Mouse (Mus musculus) central nervous system, embryonic 14 days (tissue): Measurements from ENCODE around the gene Tmem179. TPM values are rescaled to one million over a fixed set of nuclear protein-coding genes. Genes with fewer than 3 reads are reported as not detected.

Experiments used
- polyA plus RNA-seq: library from polyadenylated mRNA; depleted of rRNA; stranded (reverse); fragments of >200 nt; gene quantifications from 2 replicates; pipeline ENCODE4 v1.2.3, GENCODE M21; 2012; rRNA removed

Tmem179 gene
- 34.9 and 36.2 TPM in 2 replicates for polyA plus RNA-seq

DNA sequence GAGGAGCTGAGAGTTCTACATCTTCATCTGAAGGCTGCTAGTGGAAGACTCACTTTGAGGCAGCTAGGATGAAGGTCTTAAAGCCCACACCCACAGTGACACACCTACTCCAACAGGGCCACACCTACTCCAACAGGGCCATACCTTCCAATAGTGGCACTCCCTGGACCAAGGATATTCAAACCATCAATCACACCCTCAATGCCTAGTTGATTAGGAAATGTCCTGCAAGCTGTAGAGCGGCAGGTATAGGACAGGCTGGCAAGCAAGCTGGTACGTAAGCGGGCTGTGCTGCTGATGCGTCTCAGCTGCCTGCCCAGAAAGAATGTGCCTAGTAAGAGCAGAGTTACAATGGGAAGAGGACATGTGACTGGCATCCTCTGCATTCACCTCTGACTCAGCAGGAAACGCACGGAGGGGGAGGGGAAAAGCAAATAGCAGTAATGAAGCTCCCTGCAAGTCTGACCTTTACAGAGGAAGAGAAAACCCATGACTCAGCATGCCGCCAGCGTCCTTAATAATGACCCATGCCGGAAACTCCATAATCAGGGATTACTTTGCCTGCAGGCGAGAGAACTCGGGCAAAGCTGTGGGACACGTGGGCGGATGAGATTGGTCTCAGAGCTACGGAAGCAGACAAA lies at the start of gene Tmem179:
Gene Tmem179, minus strand, starts transcription at position 51 of the 641 bp plus-strand sequence.

DNA sequence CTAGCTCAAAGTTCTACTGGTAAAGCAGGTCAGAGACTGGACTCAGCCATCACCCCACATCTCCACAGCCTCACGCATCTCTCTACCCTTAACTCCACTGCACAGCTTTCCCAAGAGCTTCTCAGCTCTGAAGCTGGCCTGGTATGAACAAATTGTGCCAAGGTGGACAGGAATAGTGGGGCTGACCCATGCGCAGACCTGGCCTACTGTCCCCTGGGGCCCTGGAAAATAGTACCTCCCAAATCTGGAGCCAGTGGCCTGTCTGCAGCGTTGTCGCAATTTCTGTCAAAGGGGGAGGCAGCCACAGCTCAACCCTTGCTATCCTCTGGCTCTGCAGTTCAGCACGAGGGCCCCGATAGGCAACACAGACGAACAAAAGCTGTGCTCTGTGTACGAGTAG lies 27.4 kb downstream of the Tmem179 start, which contains the start of gene A530016L24Rik:
Gene A530016L24Rik, plus strand, starts transcription at position 315 of the 400 bp plus-strand sequence.

Other genes with a start within 250 kb of the Tmem179 start
- 0.02 and 0.13 TPM in 2 replicates for gene A530016L24Rik, start 27.3 kb downstream of the Tmem179 start, polyA plus RNA-seq
- gene Inf2, start 72.0 kb upstream of the Tmem179 start, polyA plus RNA-seq = 11.3 and 13.2 TPM in 2 replicates
- 2.8 and 6.9 TPM in 2 replicates for gene Adssl1, start 103.3 kb upstream of the Tmem179 start, polyA plus RNA-seq
- 86.7 and 92.2 TPM in 2 replicates for gene Siva1, start 127.9 kb upstream of the Tmem179 start, polyA plus RNA-seq
- gene Akt1, start 158.1 kb upstream of the Tmem179 start, polyA plus RNA-seq = 292 and 299 TPM in 2 replicates
- gene Zbtb42, start 162.1 kb upstream of the Tmem179 start, polyA plus RNA-seq = 3.1 and 3.5 TPM in 2 replicates
- 42.5 and 49.1 TPM in 2 replicates for gene Cep170b, start 203.7 kb upstream of the Tmem179 start, polyA plus RNA-seq
- 7.8 and 8.3 TPM in 2 replicates for gene Pld4, start 243.9 kb upstream of the Tmem179 start, polyA plus RNA-seq